Mouse (Mus musculus): Measurements from ENCODE around the gene Pm20d2. TPM values are rescaled to one million over a fixed set of nuclear protein-coding genes. Genes with fewer than 3 reads are reported as not detected.

Pm20d2 gene
- polyA plus RNA-seq, 1 experiment from 2014 or later: 1.2 TPM

- Histone ChIP-seq H3K9me3 (ENCODE audit: control insufficient read depth, low read length) (no peaks in the 10 kb centered on the region), H3K4me2 (ENCODE audit: low read length) (peak overlapping the region; percentile 28; the same call in 1 of the 2 replicates), H3K27ac (ENCODE audit: low read depth) (no peak overlapping the region), H3K9ac (ENCODE audit: low read length) (no peak overlapping the region), H3K4me3 (ENCODE audit: low read depth, low read length) (no peak overlapping the region), H3K4me1 (replicated peaks; ENCODE audit: control insufficient read depth, insufficient read depth, low read length) (no peaks in the 10 kb centered on the region), H3K36me3 (ENCODE audit: control insufficient read depth, insufficient read depth, low read length) (no peaks in the 10 kb centered on the region), H3K27me3 (replicated peaks; ENCODE audit: control insufficient read depth, insufficient read depth, low read length) (no peaks in the 10 kb centered on the region)
- 36% methylated on average over 20 of the region's 20 CpGs for WGBS
- DNase-seq (ENCODE audit: low spot score) (no peak), ATAC-seq (replicated peaks; ENCODE audit: low FRiP score, low TSS enrichment, low read depth) (no peak)
Observed at GRCm38 (mm10) chr4:33146679-33147291, 42.8 kb downstream of the Pm20d2 start.

DNA sequence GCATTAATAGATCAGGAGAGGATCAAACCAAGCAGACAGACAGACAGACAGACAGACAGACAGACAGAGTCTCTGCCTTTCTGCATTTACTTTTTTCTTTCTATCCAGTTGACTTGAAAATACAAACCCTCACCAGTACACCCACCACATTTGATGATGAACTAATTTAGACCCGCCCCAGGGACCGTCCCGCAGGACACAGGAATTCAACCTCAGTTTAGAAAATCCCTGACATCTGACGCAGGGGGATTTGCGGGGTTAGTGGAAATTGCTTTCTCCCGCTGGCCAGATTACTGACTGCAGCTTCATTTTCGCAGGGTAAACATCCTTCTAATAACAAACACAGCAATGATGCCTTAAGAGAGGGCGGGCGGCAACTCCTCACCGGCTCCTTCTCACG is 57.3 kb downstream of the Pm20d2 start, which contains the start of gene Gabrr1:
TSS of gene Gabrr1 (plus strand) at position 301 of the 400 bp plus-strand sequence.
- Histone ChIP-seq H3K4me3 (ENCODE audit: low read depth, low read length) (no peak within 1 kb of the TSS), H3K27ac (ENCODE audit: low read depth) (no peak within 1 kb of the TSS), H3K4me2 (ENCODE audit: low read length) (no peak within 1 kb of the TSS), H3K9me3 (ENCODE audit: control insufficient read depth, low read length) (no peaks in the 10 kb centered on the region), H3K36me3 (ENCODE audit: control insufficient read depth, insufficient read depth, low read length) (no peaks in the 10 kb centered on the region), H3K9ac (ENCODE audit: low read length) (no peak within 1 kb of the TSS), H3K4me1 (replicated peaks; ENCODE audit: control insufficient read depth, insufficient read depth, low read length) (no peaks in the 10 kb centered on the region), H3K27me3 (replicated peaks; ENCODE audit: control insufficient read depth, insufficient read depth, low read length) (no peaks in the 10 kb centered on the region)
- WGBS: 56% methylated on average over 11 of the region's 11 CpGs
- no peak for DNase-seq (ENCODE audit: low spot score)
- ATAC-seq (replicated peaks; ENCODE audit: low FRiP score, low TSS enrichment, low read depth): no peak

GRCm38 (mm10) chr4:33125409-33126084 is 64.0 kb downstream of the Pm20d2 start:
- 51% methylated on average over 10 of the region's 10 CpGs for WGBS
- Histone ChIP-seq H3K4me1 (replicated peaks; ENCODE audit: control insufficient read depth, insufficient read depth, low read length) (no peaks in the 10 kb centered on the region), H3K27me3 (replicated peaks; ENCODE audit: control insufficient read depth, insufficient read depth, low read length) (no peaks in the 10 kb centered on the region), H3K27ac (ENCODE audit: low read depth) (no peak overlapping the region), H3K4me2 (ENCODE audit: low read length) (no peak overlapping the region), H3K9ac (ENCODE audit: low read length) (no peak overlapping the region), H3K9me3 (ENCODE audit: control insufficient read depth, low read length) (no peaks in the 10 kb centered on the region), H3K36me3 (ENCODE audit: control insufficient read depth, insufficient read depth, low read length) (no peaks in the 10 kb centered on the region), H3K4me3 (ENCODE audit: low read depth, low read length) (no peak overlapping the region)
- ATAC-seq (replicated peaks; ENCODE audit: low FRiP score, low TSS enrichment, low read depth): no peak
- DNase-seq (ENCODE audit: low spot score): no peak

GRCm38 (mm10) chr4:33124493-33124892 is 65.0 kb downstream of the Pm20d2 start:
- 82% methylated on average over 6 of the region's 6 CpGs for WGBS
- H3K27ac ChIP-seq (ENCODE audit: low read depth): no peak overlapping the region
- H3K9me3 ChIP-seq (ENCODE audit: control insufficient read depth, low read length): no peaks in the 10 kb centered on the region
- no peaks in the 10 kb centered on the region for H3K27me3 ChIP-seq (replicated peaks; ENCODE audit: control insufficient read depth, insufficient read depth, low read length)
- no peak for ATAC-seq (replicated peaks; ENCODE audit: low FRiP score, low TSS enrichment, low read depth)
- no peaks in the 10 kb centered on the region for H3K36me3 ChIP-seq (ENCODE audit: control insufficient read depth, insufficient read depth, low read length)
- no peak for DNase-seq (ENCODE audit: low spot score)
- H3K9ac ChIP-seq (ENCODE audit: low read length): no peak overlapping the region
- H3K4me3 ChIP-seq (ENCODE audit: low read depth, low read length): no peak overlapping the region
- H3K4me1 ChIP-seq (replicated peaks; ENCODE audit: control insufficient read depth, insufficient read depth, low read length): no peaks in the 10 kb centered on the region
- H3K4me2 ChIP-seq (ENCODE audit: low read length): no peak overlapping the region

Other genes with a start within 250 kb of the Pm20d2 start
- gene Ankrd6, start 238.9 kb downstream of the Pm20d2 start, polyA plus RNA-seq (2014; fragmentation: Nextera tagmentation; extraction: Ambion mirVana): 5.0 and 6.1 TPM in 2 replicates
- 10.0 and 14.5 TPM in 2 replicates for gene Rragd, start 206.7 kb downstream of the Pm20d2 start, polyA plus RNA-seq (2014; fragmentation: Nextera tagmentation; extraction: Ambion mirVana)
- gene Ube2j1, start 158.3 kb downstream of the Pm20d2 start, polyA plus RNA-seq (2014; fragmentation: Nextera tagmentation; extraction: Ambion mirVana): 39.7 and 45.2 TPM in 2 replicates
- 0.09 and 0.17 TPM in 2 replicates for gene Gabrr2, start 126.7 kb downstream of the Pm20d2 start, polyA plus RNA-seq (2014; fragmentation: Nextera tagmentation; extraction: Ambion mirVana)
- not detected in 2 replicates for gene Gabrr1, start 57.2 kb downstream of the Pm20d2 start, polyA plus RNA-seq (2014; fragmentation: Nextera tagmentation; extraction: Ambion mirVana)
- 9.5 and 9.8 TPM in 2 replicates for gene Srsf12, start 19.3 kb upstream of the Pm20d2 start, polyA plus RNA-seq (2014; fragmentation: Nextera tagmentation; extraction: Ambion mirVana)
- 88.7 and 91.1 TPM in 2 replicates for gene Pnrc1, start 100.4 kb upstream of the Pm20d2 start, polyA plus RNA-seq (2014; fragmentation: Nextera tagmentation; extraction: Ambion mirVana)
- gene Rngtt, start 120.6 kb upstream of the Pm20d2 start, polyA plus RNA-seq (2014; fragmentation: Nextera tagmentation; extraction: Ambion mirVana): 22.6 and 24.0 TPM in 2 replicates

All from intestine, embryonic 14.5 days (tissue).